Mouse (Mus musculus): ENCODE measurements around the gene Nudt7. TPM values are rescaled to one million over a fixed set of nuclear protein-coding genes. Genes with fewer than 3 reads are reported as not detected.

Nudt7 gene
- polyA plus RNA-seq, 1 experiment: 9.7 TPM

DNA sequence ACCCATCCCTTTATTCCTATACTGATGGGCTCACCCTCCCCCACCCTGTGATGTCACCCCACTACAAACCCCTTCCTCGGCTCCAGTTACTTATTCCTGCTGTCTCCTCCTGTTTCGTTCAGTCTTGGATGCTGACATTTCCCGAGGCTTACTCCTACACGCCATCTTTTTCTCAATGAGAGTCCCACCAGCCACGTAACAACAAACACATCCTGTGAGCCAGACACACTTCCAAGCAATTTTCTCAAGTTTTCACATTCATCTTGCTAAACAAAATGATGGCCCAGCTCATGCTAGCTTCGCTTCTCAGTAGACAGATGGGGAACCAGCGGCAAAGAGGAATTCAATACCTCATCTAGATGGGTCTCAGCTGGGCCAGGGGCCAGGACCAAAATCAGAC is 30.0 kb upstream of the Nudt7 start:
- WGBS: 91% methylated on average over 7 of the region's 7 CpGs
- H3K27ac ChIP-seq (ENCODE audit: control insufficient read depth, insufficient read depth, low read length): no peak overlapping the region
- H3K36me3 ChIP-seq (ENCODE audit: control insufficient read depth, insufficient read depth, low read length): no peaks in the 10 kb centered on the region
- DNase-seq: no peak
- no peak overlapping the region for H3K4me3 ChIP-seq (ENCODE audit: control insufficient read depth, insufficient read depth, low read length)
- no peaks in the 10 kb centered on the region for H3K27me3 ChIP-seq (ENCODE audit: control insufficient read depth, insufficient read depth, low read length)
- no peaks in the 10 kb centered on the region for H3K4me1 ChIP-seq (replicated peaks; ENCODE audit: control insufficient read depth, insufficient read depth, low read length)
- TF ChIP-seq CTCF (IDR thresholded peaks at IDR 0.05; ENCODE audit: borderline replicate concordance, control insufficient read depth, extremely low read depth, insufficient read depth, low read length, poor library complexity) (no peak), POLR2A (IDR thresholded peaks at IDR 0.05; ENCODE audit: control insufficient read depth, extremely low read depth, insufficient read depth, low read length, poor library complexity) (no peak)

DNA sequence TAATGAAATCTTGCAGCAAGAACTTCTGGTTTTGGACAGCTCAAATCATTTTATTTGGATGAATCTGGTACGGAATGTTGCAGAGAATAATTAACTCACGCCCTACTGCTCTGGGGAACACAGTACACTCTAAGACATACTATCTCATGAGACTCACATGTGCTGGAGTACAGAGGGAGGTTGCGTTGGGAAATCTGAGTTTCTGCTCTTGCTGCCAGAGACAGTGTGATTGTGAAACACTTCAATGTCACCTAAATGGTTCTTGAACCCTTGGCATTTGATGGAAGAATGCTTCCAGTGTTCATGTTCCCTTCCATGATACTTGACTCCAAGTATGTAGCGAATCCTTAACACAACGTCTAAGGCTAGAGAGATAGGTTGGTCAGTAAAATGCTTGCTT is 27.4 kb upstream of the Nudt7 start:
- TF ChIP-seq CTCF (IDR thresholded peaks at IDR 0.05; ENCODE audit: borderline replicate concordance, control insufficient read depth, extremely low read depth, insufficient read depth, low read length, poor library complexity): no peak
- TF ChIP-seq POLR2A (IDR thresholded peaks at IDR 0.05; ENCODE audit: control insufficient read depth, extremely low read depth, insufficient read depth, low read length, poor library complexity): no peak
- no peak for DNase-seq
- 94% methylated on average over 5 of the region's 5 CpGs for WGBS
- Histone ChIP-seq H3K36me3 (ENCODE audit: control insufficient read depth, insufficient read depth, low read length) (no peaks in the 10 kb centered on the region), H3K4me3 (ENCODE audit: control insufficient read depth, insufficient read depth, low read length) (no peak overlapping the region), H3K27me3 (ENCODE audit: control insufficient read depth, insufficient read depth, low read length) (no peaks in the 10 kb centered on the region), H3K4me1 (replicated peaks; ENCODE audit: control insufficient read depth, insufficient read depth, low read length) (no peaks in the 10 kb centered on the region), H3K27ac (ENCODE audit: control insufficient read depth, insufficient read depth, low read length) (no peak overlapping the region)

DNA sequence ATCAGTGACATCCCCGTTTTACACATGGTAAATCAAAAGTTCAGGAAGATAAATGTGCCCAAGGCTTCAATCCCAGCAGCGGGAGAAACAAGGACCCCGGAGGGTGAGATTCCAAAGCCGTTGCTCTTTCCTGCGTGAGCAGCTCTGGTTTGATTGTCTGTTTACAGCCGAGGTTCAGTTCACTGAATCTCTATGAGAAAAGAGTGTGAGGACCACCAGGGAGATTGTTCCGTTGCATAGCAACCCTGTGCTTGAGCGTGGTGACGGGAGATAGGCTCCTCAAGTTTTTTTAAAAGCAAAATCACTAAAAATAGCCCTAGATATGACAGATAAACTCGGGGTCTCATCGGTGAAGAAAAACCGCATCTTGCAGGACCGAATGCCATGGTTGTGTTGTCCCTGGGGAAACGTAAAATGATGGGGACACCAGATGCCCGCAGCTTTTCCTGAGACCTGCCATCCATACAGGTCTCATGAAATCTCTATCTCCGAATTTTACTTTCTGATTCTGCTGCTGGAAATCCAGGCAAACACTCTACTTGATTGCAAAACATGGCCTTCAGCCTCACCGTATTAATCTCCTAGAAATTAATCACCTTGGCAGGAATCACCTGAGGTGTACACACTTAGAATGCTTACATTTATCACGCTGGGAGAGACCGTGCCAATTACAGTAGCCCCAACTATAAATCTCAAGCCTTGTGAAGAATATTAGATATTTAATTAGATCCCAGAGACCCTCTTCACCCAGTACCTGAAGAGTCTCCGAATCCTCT is 23.8 kb upstream of the Nudt7 start:
- Histone ChIP-seq H3K4me1 (replicated peaks; ENCODE audit: control insufficient read depth, insufficient read depth, low read length) (no peaks in the 10 kb centered on the region), H3K27ac (ENCODE audit: control insufficient read depth, insufficient read depth, low read length) (no peak overlapping the region), H3K4me3 (ENCODE audit: control insufficient read depth, insufficient read depth, low read length) (no peak overlapping the region), H3K27me3 (ENCODE audit: control insufficient read depth, insufficient read depth, low read length) (no peaks in the 10 kb centered on the region), H3K36me3 (ENCODE audit: control insufficient read depth, insufficient read depth, low read length) (no peaks in the 10 kb centered on the region)
- DNase-seq: no peak
- no peak for TF ChIP-seq CTCF (IDR thresholded peaks at IDR 0.05; ENCODE audit: borderline replicate concordance, control insufficient read depth, extremely low read depth, insufficient read depth, low read length, poor library complexity)
- TF ChIP-seq POLR2A (IDR thresholded peaks at IDR 0.05; ENCODE audit: control insufficient read depth, extremely low read depth, insufficient read depth, low read length, poor library complexity): no peak
- 93% methylated on average over 20 of the region's 20 CpGs for WGBS

- no peak for TF ChIP-seq POLR2A (IDR thresholded peaks at IDR 0.05; ENCODE audit: control insufficient read depth, extremely low read depth, insufficient read depth, low read length, poor library complexity)
- no peak for TF ChIP-seq CTCF (IDR thresholded peaks at IDR 0.05; ENCODE audit: borderline replicate concordance, control insufficient read depth, extremely low read depth, insufficient read depth, low read length, poor library complexity)
- Histone ChIP-seq H3K4me3 (ENCODE audit: control insufficient read depth, insufficient read depth, low read length) (no peak overlapping the region), H3K27me3 (ENCODE audit: control insufficient read depth, insufficient read depth, low read length) (no peaks in the 10 kb centered on the region), H3K36me3 (ENCODE audit: control insufficient read depth, insufficient read depth, low read length) (no peaks in the 10 kb centered on the region), H3K27ac (ENCODE audit: control insufficient read depth, insufficient read depth, low read length) (no peak overlapping the region), H3K4me1 (replicated peaks; ENCODE audit: control insufficient read depth, insufficient read depth, low read length) (no peaks in the 10 kb centered on the region)
- WGBS: 90% methylated on average over 1 of the region's 1 CpGs
- no peak for DNase-seq
These were observed 18.3 kb upstream of the Nudt7 start for GRCm38 (mm10) chr8:114115076-114115475.

- WGBS: 60% methylated on average over 2 of the region's 2 CpGs
- Histone ChIP-seq H3K27me3 (ENCODE audit: control insufficient read depth, insufficient read depth, low read length) (no peaks in the 10 kb centered on the region), H3K27ac (ENCODE audit: control insufficient read depth, insufficient read depth, low read length) (no peak overlapping the region), H3K4me3 (ENCODE audit: control insufficient read depth, insufficient read depth, low read length) (no peak overlapping the region), H3K4me1 (replicated peaks; ENCODE audit: control insufficient read depth, insufficient read depth, low read length) (no peaks in the 10 kb centered on the region), H3K36me3 (ENCODE audit: control insufficient read depth, insufficient read depth, low read length) (no peaks in the 10 kb centered on the region)
- DNase-seq: no peak
- no peak for TF ChIP-seq CTCF (IDR thresholded peaks at IDR 0.05; ENCODE audit: borderline replicate concordance, control insufficient read depth, extremely low read depth, insufficient read depth, low read length, poor library complexity)
- no peak for TF ChIP-seq POLR2A (IDR thresholded peaks at IDR 0.05; ENCODE audit: control insufficient read depth, extremely low read depth, insufficient read depth, low read length, poor library complexity)
These were observed 17.3 kb upstream of the Nudt7 start for GRCm38 (mm10) chr8:114116049-114116448.

DNA sequence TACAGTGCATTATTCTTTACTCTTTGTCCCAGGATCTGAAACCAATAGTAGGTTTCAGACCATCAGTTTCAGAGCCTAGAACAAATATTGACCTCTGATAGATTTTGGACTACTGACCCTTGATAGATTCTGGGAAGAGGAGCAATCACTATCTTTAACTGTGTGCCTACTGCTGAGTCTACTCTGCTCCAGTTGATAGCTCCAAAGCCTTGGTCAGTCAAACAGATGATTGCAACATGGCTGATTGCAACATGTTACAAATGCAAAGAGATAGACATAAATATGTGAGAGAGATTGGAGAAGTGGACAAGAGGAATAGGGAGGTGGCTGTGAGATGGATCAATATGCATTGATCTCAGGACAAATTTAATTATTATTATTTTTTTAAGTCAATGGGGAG is 15.9 kb upstream of the Nudt7 start:
- Histone ChIP-seq H3K27me3 (ENCODE audit: control insufficient read depth, insufficient read depth, low read length) (no peaks in the 10 kb centered on the region), H3K4me1 (replicated peaks; ENCODE audit: control insufficient read depth, insufficient read depth, low read length) (no peaks in the 10 kb centered on the region), H3K4me3 (ENCODE audit: control insufficient read depth, insufficient read depth, low read length) (no peak overlapping the region), H3K36me3 (ENCODE audit: control insufficient read depth, insufficient read depth, low read length) (no peaks in the 10 kb centered on the region), H3K27ac (ENCODE audit: control insufficient read depth, insufficient read depth, low read length) (no peak overlapping the region)
- TF ChIP-seq POLR2A (IDR thresholded peaks at IDR 0.05; ENCODE audit: control insufficient read depth, extremely low read depth, insufficient read depth, low read length, poor library complexity) (no peak), CTCF (IDR thresholded peaks at IDR 0.05; ENCODE audit: borderline replicate concordance, control insufficient read depth, extremely low read depth, insufficient read depth, low read length, poor library complexity) (no peak)
- no peak for DNase-seq

- Histone ChIP-seq H3K36me3 (ENCODE audit: control insufficient read depth, insufficient read depth, low read length) (no peaks in the 10 kb centered on the region), H3K27ac (ENCODE audit: control insufficient read depth, insufficient read depth, low read length) (no peak overlapping the region), H3K27me3 (ENCODE audit: control insufficient read depth, insufficient read depth, low read length) (no peaks in the 10 kb centered on the region), H3K4me1 (replicated peaks; ENCODE audit: control insufficient read depth, insufficient read depth, low read length) (no peaks in the 10 kb centered on the region), H3K4me3 (ENCODE audit: control insufficient read depth, insufficient read depth, low read length) (no peak overlapping the region)
- 92% methylated on average over 1 of the region's 1 CpGs for WGBS
- TF ChIP-seq POLR2A (IDR thresholded peaks at IDR 0.05; ENCODE audit: control insufficient read depth, extremely low read depth, insufficient read depth, low read length, poor library complexity) (no peak), CTCF (IDR thresholded peaks at IDR 0.05; ENCODE audit: borderline replicate concordance, control insufficient read depth, extremely low read depth, insufficient read depth, low read length, poor library complexity) (no peak)
- no peak for DNase-seq
These were observed 11.6 kb upstream of the Nudt7 start for GRCm38 (mm10) chr8:114121781-114122180.
